Mouse (Mus musculus) small intestine, adult 2 months (tissue): Measurements from ENCODE around the gene Casd1. TPM values are rescaled to one million over a fixed set of nuclear protein-coding genes. Genes with fewer than 3 reads are reported as not detected.
"Not testable (repeated sequence)": the region's sequence is repeated elsewhere in the genome, so short reads cannot be mapped to it uniquely, and the experiment has no call there.

Experiments used
- H3K27ac ChIP-seq: fragments of 200-500 bp; 2 replicates; pipeline ENCODE4 v1.5.1; 2012; ENCODE audit warnings: low read depth, low read length, control low read depth, inconsistent platforms; ENCODE audit not compliant: insufficient read depth
- H3K27me3 ChIP-seq: fragments of 200-500 bp; 2 replicates; pipeline ENCODE4 v1.6.1; 2012; ENCODE audit warnings: mild to moderate bottlenecking, moderate library complexity, low read length, inconsistent platforms; ENCODE audit not compliant: control insufficient read depth, insufficient read depth
- H3K36me3 ChIP-seq: fragments of 200-500 bp; 2 replicates; pipeline ENCODE4 v1.6.1; 2012; ENCODE audit warnings: mild to moderate bottlenecking, low read length, control low read depth, inconsistent platforms; ENCODE audit not compliant: control insufficient read depth, insufficient read depth
- H3K4me1 ChIP-seq: fragments of 200-500 bp; 2 replicates; pipeline ENCODE4 v1.6.1; 2012; ENCODE audit warnings: low read length, inconsistent platforms, mixed read lengths; ENCODE audit not compliant: control insufficient read depth, insufficient read depth, insufficient read length
- H3K4me3 ChIP-seq: fragments of 200-500 bp; 2 replicates; pipeline ENCODE4 v1.5.1; 2012; ENCODE audit warnings: low read depth, mild to moderate bottlenecking, control low read depth, inconsistent platforms, low read length, moderate library complexity
- CTCF ChIP-seq: fragments of 200-500 bp; IDR thresholded peaks from 2 replicates; pipeline ENCODE4 v1.5.1; 2012; ENCODE audit warnings: low read depth, mild to moderate bottlenecking, control low read depth, inconsistent platforms, low read length, moderate library complexity, mixed read lengths; ENCODE audit not compliant: insufficient replicate concordance, insufficient read length; ENCODE audit errors: extremely low read depth
- POLR2A ChIP-seq: fragments of 200-500 bp; IDR thresholded peaks from 2 replicates; pipeline ENCODE4 v1.6.1; 2012; ENCODE audit warnings: low read depth, mild to moderate bottlenecking, control low read depth, inconsistent platforms, low read length, moderate library complexity
- WGBS: fragments of 180-500 bp; shearing (Covaris S2); methylation state at CpG from one replicate; pipeline ENCODE4 v1.1.7; 2018; 5-methylcytosine and 5-hydroxymethylcytosine counted together
- polyA plus RNA-seq: library from polyadenylated mRNA; depleted of rRNA; stranded (reverse); fragments of >200 nt; gene quantifications from 2 replicates; pipeline ENCODE4 v1.2.3, GENCODE M21; 2012

Casd1 gene
- polyA plus RNA-seq, 1 experiment = 4.5 TPM

DNA sequence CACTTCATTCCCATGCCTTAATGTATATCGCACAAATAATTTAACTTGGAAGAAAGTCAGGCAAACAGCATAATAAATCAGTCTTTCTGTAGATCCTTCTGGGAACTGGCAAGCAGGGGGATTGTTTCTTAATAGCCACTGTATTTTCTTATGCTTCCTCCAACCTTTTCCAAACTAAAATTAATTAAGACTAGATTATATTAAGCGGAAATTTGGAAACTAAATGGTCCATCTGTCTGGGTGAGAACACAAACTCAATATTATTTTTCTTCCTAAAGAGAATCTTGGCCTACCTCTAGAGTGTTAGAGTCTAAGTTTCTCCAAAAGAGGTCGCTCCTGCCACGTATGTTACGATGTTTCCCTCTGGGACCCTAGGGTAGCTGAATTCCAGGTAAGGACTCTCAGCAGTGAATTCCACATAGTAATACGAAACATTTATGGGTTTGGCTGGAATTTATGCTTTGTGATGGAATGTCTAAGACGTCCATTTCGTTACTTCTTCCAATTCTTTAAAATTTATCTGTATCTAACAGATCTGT lies 52.0 kb downstream of the Casd1 start:
- WGBS = 83% methylated on average over 8 of the region's 8 CpGs
- Histone ChIP-seq H3K27me3 (no peaks in the 10 kb centered on the region), H3K36me3 (no peaks in the 10 kb centered on the region), H3K27ac (no peak overlapping the region), H3K4me3 (no peak overlapping the region), H3K4me1 (no peaks in the 10 kb centered on the region)
- TF ChIP-seq CTCF (no peak), POLR2A (no peak)

DNA sequence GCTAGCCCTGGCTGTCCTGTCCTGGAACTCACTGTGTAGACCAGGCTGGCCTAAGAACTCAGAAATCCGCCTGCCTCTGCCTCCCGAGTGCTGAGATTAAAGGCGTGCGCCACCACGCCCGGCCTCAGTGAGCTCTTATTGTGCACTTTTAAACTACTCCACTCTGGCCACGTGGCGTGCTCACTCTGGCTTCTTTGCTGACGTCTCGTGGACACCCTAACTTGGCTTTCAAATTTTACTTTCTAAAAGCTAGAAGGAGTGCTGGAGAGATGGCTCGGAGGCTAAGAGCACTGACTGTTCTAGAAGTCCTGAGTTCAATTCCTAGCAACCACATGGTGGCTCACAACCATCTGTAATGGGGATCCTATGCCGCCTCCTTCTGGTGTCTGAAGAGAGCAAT lies 53.1 kb downstream of the Casd1 start:
- not testable (repeated sequence) for H3K4me1 ChIP-seq, H3K27ac ChIP-seq, H3K4me3 ChIP-seq, H3K36me3 ChIP-seq, H3K27me3 ChIP-seq
- 93% methylated on average over 12 of the region's 12 CpGs for WGBS

DNA sequence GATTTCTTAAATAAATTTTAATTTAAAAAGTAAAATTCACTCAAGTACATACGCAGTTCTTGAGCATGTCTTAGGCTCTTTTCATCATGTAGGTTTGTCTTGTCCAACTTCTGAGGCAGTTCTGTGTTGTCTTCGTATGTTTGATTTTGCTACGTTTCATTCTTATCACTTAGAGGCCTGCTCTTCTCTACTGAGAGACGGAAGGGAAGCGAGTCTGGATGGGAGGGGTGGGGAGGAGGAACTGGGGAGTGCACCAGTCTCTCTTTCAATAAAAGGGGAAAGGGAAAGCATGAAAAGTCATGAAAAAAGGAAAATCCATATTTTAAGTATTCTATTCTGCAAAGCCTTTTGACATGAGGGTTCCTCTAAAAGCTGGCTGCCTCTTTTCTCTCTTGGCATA lies 54.8 kb downstream of the Casd1 start:
- WGBS = 38% methylated on average over 5 of the region's 5 CpGs
- Histone ChIP-seq H3K36me3 (no peaks in the 10 kb centered on the region), H3K27me3 (no peaks in the 10 kb centered on the region), H3K4me1 (no peaks in the 10 kb centered on the region), H3K4me3 (no peak overlapping the region), H3K27ac (no peak overlapping the region)
- TF ChIP-seq POLR2A (no peak), CTCF (no peak)

DNA sequence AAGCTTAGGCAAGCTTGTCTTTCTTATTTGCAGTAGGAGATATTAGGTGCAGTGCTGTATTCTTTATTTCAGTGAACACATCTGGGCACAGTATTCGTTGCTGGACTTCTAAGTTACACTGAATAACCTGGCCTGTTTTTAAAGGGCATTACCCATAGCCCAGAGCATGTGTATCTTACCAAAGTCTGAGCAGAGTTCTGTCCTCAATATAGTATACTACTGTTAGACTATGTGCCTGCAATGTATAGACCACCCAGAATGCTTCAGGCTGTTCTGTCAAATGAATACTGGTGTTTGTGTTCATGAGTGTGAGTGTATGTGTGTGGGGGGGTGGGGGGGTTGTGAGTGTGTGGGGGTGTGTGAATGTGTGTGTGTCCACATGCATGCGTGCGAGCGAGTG lies 55.3 kb downstream of the Casd1 start:
- no peak overlapping the region for H3K27ac ChIP-seq
- 93% methylated on average over 4 of the region's 4 CpGs for WGBS
- no peaks in the 10 kb centered on the region for H3K4me1 ChIP-seq
- H3K36me3 ChIP-seq = no peaks in the 10 kb centered on the region
- no peak overlapping the region for H3K4me3 ChIP-seq
- TF ChIP-seq POLR2A = no peak
- no peak for TF ChIP-seq CTCF
- H3K27me3 ChIP-seq = no peaks in the 10 kb centered on the region

DNA sequence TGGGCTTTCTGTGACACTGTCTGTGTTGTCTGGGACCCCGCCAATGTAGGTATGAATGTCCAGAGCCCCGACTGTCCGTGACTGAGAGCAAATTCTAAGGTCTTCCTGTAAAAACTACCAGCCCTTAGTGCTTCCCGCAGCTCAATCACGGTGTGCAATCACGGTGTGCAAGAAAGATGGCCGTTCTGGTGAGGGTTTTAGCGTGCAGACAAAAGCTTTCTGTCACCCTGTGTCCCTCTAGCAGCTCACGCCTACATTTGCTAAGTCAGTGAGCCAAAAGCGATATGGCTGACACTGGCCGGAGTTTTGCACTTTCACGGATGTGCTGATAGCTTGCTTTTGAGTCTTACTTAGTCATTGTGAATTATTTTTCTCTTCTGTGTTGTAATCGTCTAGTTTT lies 58.2 kb downstream of the Casd1 start:
- H3K36me3 ChIP-seq = no peaks in the 10 kb centered on the region
- no peak overlapping the region for H3K4me3 ChIP-seq
- no peaks in the 10 kb centered on the region for H3K4me1 ChIP-seq
- WGBS = 80% methylated on average over 13 of the region's 13 CpGs
- H3K27me3 ChIP-seq = no peaks in the 10 kb centered on the region
- H3K27ac ChIP-seq = no peak overlapping the region
- TF ChIP-seq CTCF (no peak), POLR2A (no peak)

DNA sequence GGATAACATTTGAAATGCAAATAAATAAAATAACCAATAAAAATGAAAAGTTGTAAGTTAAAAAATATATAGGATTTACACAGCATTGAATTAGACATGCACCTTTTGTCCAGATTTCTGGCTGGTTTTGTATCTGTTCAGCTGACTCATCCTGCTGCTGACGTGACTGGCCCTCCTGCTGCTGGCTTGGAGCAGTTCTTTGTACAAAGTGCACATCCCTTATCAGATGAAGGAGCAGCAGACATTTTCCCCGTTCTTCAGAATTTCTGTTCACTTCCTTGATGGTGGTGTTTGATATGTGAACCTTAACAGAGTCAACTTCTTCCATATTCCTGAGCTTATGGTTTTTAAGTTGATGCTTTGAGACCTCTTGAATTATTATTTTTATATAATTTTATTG lies 62.9 kb downstream of the Casd1 start:
- H3K4me3 ChIP-seq = no peak overlapping the region
- no peaks in the 10 kb centered on the region for H3K36me3 ChIP-seq
- no peak overlapping the region for H3K27ac ChIP-seq
- no peaks in the 10 kb centered on the region for H3K27me3 ChIP-seq
- 13% methylated on average over 2 of the region's 2 CpGs for WGBS
- TF ChIP-seq CTCF = no peak
- TF ChIP-seq POLR2A = no peak
- H3K4me1 ChIP-seq = no peaks in the 10 kb centered on the region

DNA sequence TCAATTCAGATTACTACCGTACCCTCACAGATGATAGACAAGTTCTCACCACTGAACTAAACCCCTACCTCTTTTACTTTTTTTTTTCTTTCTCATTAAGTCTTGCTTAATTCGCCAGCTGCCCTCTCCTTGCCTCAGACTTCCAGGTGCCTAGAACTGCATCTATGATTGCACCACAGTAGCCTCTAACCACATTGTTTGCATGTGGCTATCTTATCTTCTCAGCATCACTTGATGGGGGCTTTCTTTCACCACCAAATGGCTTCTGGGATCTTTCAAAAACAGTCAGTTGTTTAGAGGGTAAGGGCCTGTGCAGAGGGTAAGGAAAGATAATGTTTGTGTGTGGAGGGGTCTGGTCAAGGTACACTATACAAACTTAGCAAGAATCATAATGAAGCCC lies 63.7 kb downstream of the Casd1 start:
- Histone ChIP-seq H3K36me3 (no peaks in the 10 kb centered on the region), H3K4me3 (no peak overlapping the region), H3K4me1 (no peaks in the 10 kb centered on the region), H3K27ac (no peak overlapping the region), H3K27me3 (no peaks in the 10 kb centered on the region)
- WGBS = 61% methylated on average over 2 of the region's 2 CpGs
- TF ChIP-seq POLR2A = no peak
- TF ChIP-seq CTCF = no peak

DNA sequence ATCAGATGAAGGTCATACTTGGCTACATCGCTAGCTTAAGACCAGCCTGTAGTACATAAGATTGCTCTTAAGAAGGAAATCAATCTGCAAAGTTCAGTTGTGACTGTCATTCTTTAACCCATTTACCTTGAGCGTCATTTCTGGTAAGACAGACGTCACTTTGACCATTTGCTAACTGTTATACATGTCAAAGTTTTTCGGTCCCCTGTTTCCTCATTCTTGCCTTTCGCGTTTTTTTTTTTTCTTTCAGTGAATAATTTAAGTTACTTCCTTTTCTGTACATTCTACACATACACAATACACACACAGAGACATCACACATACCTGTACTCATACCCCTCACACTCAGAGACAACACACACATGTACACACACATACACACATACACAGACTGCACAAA lies 64.5 kb downstream of the Casd1 start:
- Histone ChIP-seq H3K4me1 (no peaks in the 10 kb centered on the region), H3K36me3 (no peaks in the 10 kb centered on the region), H3K27me3 (no peaks in the 10 kb centered on the region), H3K27ac (no peak overlapping the region), H3K4me3 (no peak overlapping the region)
- WGBS = 70% methylated on average over 6 of the region's 6 CpGs
- TF ChIP-seq CTCF (no peak), POLR2A (no peak)
